Mouse (Mus musculus) CH12.LX (cell line): ENCODE measurements around the gene Foxo1.

Experiments used
- CTCF ChIP-seq, 2 experiments: IDR thresholded peaks in 1 of 2; conservative IDR thresholded peaks in 1 of 2; 2 replicates each; pipeline ENCODE4 v1.5.1; 2011 to 2012; ENCODE audit warnings: low read depth in 2 of 2, low read length in 2 of 2, improper control_type of control experiment in 1 of 2, inconsistent platforms in 1 of 2, mild to moderate bottlenecking in 1 of 2, moderate library complexity in 1 of 2
- MXI1 ChIP-seq: IDR thresholded peaks from 2 replicates; pipeline ENCODE4 v1.6.1; 2011; ENCODE audit warnings: mild to moderate bottlenecking, low read depth, low read length, improper control_type of control experiment

DNA sequence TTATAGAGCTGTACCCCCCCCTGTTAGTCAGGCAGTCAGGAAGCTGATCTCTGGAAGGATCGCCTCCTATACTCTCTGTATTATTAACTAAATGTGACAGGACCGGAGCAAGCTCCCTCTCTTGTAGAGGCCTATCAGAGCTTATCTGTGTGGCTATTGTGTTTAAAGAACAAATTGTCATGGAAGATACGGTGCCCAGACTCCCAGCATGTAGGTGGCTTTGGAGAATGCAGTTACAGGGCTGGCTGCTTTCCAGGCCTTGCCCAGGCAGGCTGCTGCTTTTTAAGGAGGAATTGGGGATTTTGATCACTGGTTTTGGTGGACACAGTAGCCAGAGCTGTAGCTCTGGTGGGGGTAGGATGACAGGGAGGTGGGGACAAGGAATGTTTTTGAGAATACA is 74.7 kb downstream of the Foxo1 start:
- TF ChIP-seq CTCF (conservative IDR thresholded peaks at IDR 0.05 in 1 of 2, IDR thresholded peaks at IDR 0.05 in 1 of 2; ENCODE audit: low read depth in 2 of 2, low read length in 2 of 2) (no peak), MXI1 (no peak)
